Mouse (Mus musculus): Measurements from ENCODE around the gene Mex3d. TPM values are rescaled to one million over a fixed set of nuclear protein-coding genes. Genes with fewer than 3 reads are reported as not detected.

Gene Mex3d
- total RNA-seq, 1 experiment from 2014 or later: 4.1 TPM

GRCm38 (mm10) chr10:80417371-80417770 lies 29.9 kb upstream of the Mex3d start:
- ATAC-seq (ENCODE audit: extremely low read depth, insufficient number of reproducible peaks, low FRiP score, poor library complexity, severe bottlenecking): no peak

GRCm38 (mm10) chr10:80415566-80415965 lies 28.1 kb upstream of the Mex3d start:
- no peak for ATAC-seq (ENCODE audit: extremely low read depth, insufficient number of reproducible peaks, low FRiP score, poor library complexity, severe bottlenecking)

GRCm38 (mm10) chr10:80412656-80413541 lies 25.4 kb upstream of the Mex3d start:
- no peak for ATAC-seq (ENCODE audit: extremely low read depth, insufficient number of reproducible peaks, low FRiP score, poor library complexity, severe bottlenecking)

- no peak for ATAC-seq (ENCODE audit: extremely low read depth, insufficient number of reproducible peaks, low FRiP score, poor library complexity, severe bottlenecking)
Observed at GRCm38 (mm10) chr10:80407924-80408323, 20.5 kb upstream of the Mex3d start.

GRCm38 (mm10) chr10:80406684-80407501 lies 19.4 kb upstream of the Mex3d start, which contains the start of gene Uqcr11:
TSS of gene Uqcr11 (minus strand) at chr10:80406830.
- peak; percentile 86 for ATAC-seq (ENCODE audit: extremely low read depth, insufficient number of reproducible peaks, low FRiP score, poor library complexity, severe bottlenecking)

GRCm38 (mm10) chr10:80405481-80406173 lies 18.2 kb upstream of the Mex3d start:
- no peak for ATAC-seq (ENCODE audit: extremely low read depth, insufficient number of reproducible peaks, low FRiP score, poor library complexity, severe bottlenecking)

GRCm38 (mm10) chr10:80403044-80403692 lies 15.7 kb upstream of the Mex3d start:
- no peak for ATAC-seq (ENCODE audit: extremely low read depth, insufficient number of reproducible peaks, low FRiP score, poor library complexity, severe bottlenecking)

- no peak for ATAC-seq (ENCODE audit: extremely low read depth, insufficient number of reproducible peaks, low FRiP score, poor library complexity, severe bottlenecking)
Observed at GRCm38 (mm10) chr10:80400704-80401161, 13.3 kb upstream of the Mex3d start.

GRCm38 (mm10) chr10:80399973-80400703 lies 12.7 kb upstream of the Mex3d start:
- no peak for ATAC-seq (ENCODE audit: extremely low read depth, insufficient number of reproducible peaks, low FRiP score, poor library complexity, severe bottlenecking)

GRCm38 (mm10) chr10:80399191-80399972 lies 11.9 kb upstream of the Mex3d start, which contains the start of gene Mbd3:
TSS of gene Mbd3 (minus strand) at chr10:80399550.
- ATAC-seq (ENCODE audit: extremely low read depth, insufficient number of reproducible peaks, low FRiP score, poor library complexity, severe bottlenecking): peak; percentile 92

GRCm38 (mm10) chr10:80398719-80399190 lies 11.3 kb upstream of the Mex3d start:
- ATAC-seq (ENCODE audit: extremely low read depth, insufficient number of reproducible peaks, low FRiP score, poor library complexity, severe bottlenecking): peak; percentile 40

GRCm38 (mm10) chr10:80398174-80398535 lies 10.7 kb upstream of the Mex3d start:
- no peak for ATAC-seq (ENCODE audit: extremely low read depth, insufficient number of reproducible peaks, low FRiP score, poor library complexity, severe bottlenecking)

- ATAC-seq (ENCODE audit: extremely low read depth, insufficient number of reproducible peaks, low FRiP score, poor library complexity, severe bottlenecking): no peak
Observed at GRCm38 (mm10) chr10:80397524-80398173, 10.2 kb upstream of the Mex3d start.

- no peak for ATAC-seq (ENCODE audit: extremely low read depth, insufficient number of reproducible peaks, low FRiP score, poor library complexity, severe bottlenecking)
Observed at GRCm38 (mm10) chr10:80396822-80397523, 9.5 kb upstream of the Mex3d start.

GRCm38 (mm10) chr10:80395025-80395627 lies 7.7 kb upstream of the Mex3d start:
- ATAC-seq (ENCODE audit: extremely low read depth, insufficient number of reproducible peaks, low FRiP score, poor library complexity, severe bottlenecking): no peak

GRCm38 (mm10) chr10:80392687-80393086 lies 5.2 kb upstream of the Mex3d start:
- ATAC-seq (ENCODE audit: extremely low read depth, insufficient number of reproducible peaks, low FRiP score, poor library complexity, severe bottlenecking): no peak

Data from neutrophil, adult 5-6 weeks (primary cell).